Mouse (Mus musculus) midbrain, postnatal 0 days (tissue): ENCODE data around the gene Pga5. TPM values are rescaled to one million over a fixed set of nuclear protein-coding genes. Genes with fewer than 3 reads are reported as not detected.

ENCODE experiments used
- ATAC-seq: fragments of 200-750 bp; cut with Nextera tagmentation; 2 replicates; pipeline ENCODE4 v1.8.0; 2017; ENCODE audit warnings: moderate number of reproducible peaks, mild to moderate bottlenecking, moderate TSS enrichment, moderate library complexity; ENCODE audit not compliant: low FRiP score
- DNase-seq: peaks from one replicate; pipeline ENCODE4 v3.0.0-alpha.2; 2015; ENCODE audit warnings: low spot score
- H3K27ac ChIP-seq: fragments of 300-500 bp; sonication (generic); 2 replicates; pipeline ENCODE4 v1.5.1; 2014; ENCODE audit warnings: low read depth, mild to moderate bottlenecking, low read length, mixed read lengths
- H3K27me3 ChIP-seq: fragments of 300-500 bp; sonication (generic); 2 replicates; pipeline ENCODE4 v1.6.1; 2014; ENCODE audit warnings: low read length, control low read depth, mixed read lengths; ENCODE audit not compliant: insufficient read depth
- H3K36me3 ChIP-seq: fragments of 300-500 bp; sonication (generic); 2 replicates; pipeline ENCODE4 v1.6.1; 2014; ENCODE audit warnings: low read length, control low read depth, mixed read lengths; ENCODE audit not compliant: insufficient read depth
- H3K4me1 ChIP-seq: fragments of 300-500 bp; sonication (generic); 2 replicates; pipeline ENCODE4 v1.6.1; 2014; ENCODE audit warnings: mild to moderate bottlenecking, control low read depth, antibody characterized with exemption, low read length, mixed read lengths; ENCODE audit not compliant: insufficient read depth
- H3K4me2 ChIP-seq: fragments of 300-500 bp; sonication (generic); 2 replicates; pipeline ENCODE4 v1.6.1; 2014; ENCODE audit warnings: low read depth, mild to moderate bottlenecking, low read length, mixed read lengths; ENCODE audit not compliant: poor library complexity, severe bottlenecking
- H3K4me3 ChIP-seq: fragments of 300-500 bp; sonication (generic); 2 replicates; pipeline ENCODE4 v1.5.1; 2014; ENCODE audit warnings: low read depth, mild to moderate bottlenecking, low read length, moderate library complexity
- H3K9ac ChIP-seq: fragments of 300-500 bp; sonication (generic); replicated peaks from 2 replicates; pipeline ENCODE4 v1.6.1; 2014; ENCODE audit warnings: mild to moderate bottlenecking, low read length, moderate library complexity, mixed read lengths; ENCODE audit not compliant: poor library complexity, severe bottlenecking
- H3K9me3 ChIP-seq: fragments of 300-500 bp; sonication (generic); 2 replicates; pipeline ENCODE4 v1.6.1; 2016; ENCODE audit warnings: low read length, control low read depth
- CTCF ChIP-seq: IDR thresholded peaks from 2 replicates; pipeline ENCODE4 v1.5.1; 2016; ENCODE audit warnings: antibody characterized with exemption, mild to moderate bottlenecking
- WGBS: fragments of 180-500 bp; shearing (Covaris S2); extraction: QIAGEN DNeasy Blood & Tissue Kit; methylation state at CpG from one replicate; pipeline ENCODE4 v1.1.7; 2014; 5-methylcytosine and 5-hydroxymethylcytosine counted together
- polyA plus RNA-seq: library from polyadenylated mRNA; unstranded; fragments of >200 nt; fragmentation: Nextera tagmentation; extraction: Ambion mirVana; gene quantifications from 2 replicates; pipeline ENCODE4 v1.2.1, GENCODE M21; 2015
- total RNA-seq: library from RNA; depleted of rRNA; stranded (reverse); fragments of >200 nt; gene quantifications from 2 replicates; pipeline ENCODE4 v1.2.3, GENCODE M21; 2014

The Pga5 gene
- total and polyA plus RNA-seq, 2 experiments from 2014 or later, result not detected

GRCm38 (mm10) chr19:10661373-10661772 lies 16.5 kb downstream of the Pga5 start:
- no peak overlapping the region for H3K4me2 ChIP-seq
- H3K4me1 ChIP-seq, result no peaks in the 10 kb centered on the region
- ATAC-seq, result no peak
- H3K27ac ChIP-seq, result no peak overlapping the region
- no peak overlapping the region for H3K4me3 ChIP-seq
- H3K27me3 ChIP-seq, result no peaks in the 10 kb centered on the region
- H3K36me3 ChIP-seq, result no peaks in the 10 kb centered on the region
- H3K9me3 ChIP-seq, result no peaks in the 10 kb centered on the region
- DNase-seq, result no peak
- no peak overlapping the region for H3K9ac ChIP-seq
- no peak for TF ChIP-seq CTCF
- 71% methylated on average over 5 of the region's 5 CpGs for WGBS

DNA sequence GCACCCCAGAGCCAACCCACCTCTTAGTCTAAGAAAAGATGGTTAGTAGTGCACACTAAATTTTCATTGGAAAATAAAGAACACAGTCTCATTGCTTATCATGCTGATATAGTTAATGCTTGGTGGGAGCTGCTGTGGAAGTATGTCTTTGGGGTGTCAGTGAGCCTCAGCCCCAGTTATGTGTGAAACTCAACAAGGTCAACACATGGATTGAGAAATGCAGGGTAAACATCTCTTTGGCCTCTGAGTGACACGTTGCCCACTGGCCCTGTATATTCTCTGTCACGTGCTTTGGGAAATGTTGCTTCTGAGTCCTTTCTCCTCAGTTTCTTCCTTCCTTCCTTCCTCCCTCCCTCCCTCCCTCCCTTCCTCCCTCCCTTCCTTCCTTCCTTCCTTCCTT lies 19.5 kb downstream of the Pga5 start:
- H3K4me1 ChIP-seq, result no peaks in the 10 kb centered on the region
- no peak overlapping the region for H3K4me3 ChIP-seq
- no peak for TF ChIP-seq CTCF
- H3K9ac ChIP-seq, result no peak overlapping the region
- ATAC-seq (no peak), DNase-seq (no peak)
- H3K27ac ChIP-seq, result no peak overlapping the region
- H3K36me3 ChIP-seq, result no peaks in the 10 kb centered on the region
- no peaks in the 10 kb centered on the region for H3K27me3 ChIP-seq
- H3K9me3 ChIP-seq, result no peaks in the 10 kb centered on the region
- 82% methylated on average over 2 of the region's 2 CpGs for WGBS
- H3K4me2 ChIP-seq, result no peak overlapping the region

GRCm38 (mm10) chr19:10657742-10658141 lies 20.1 kb downstream of the Pga5 start:
- WGBS, result 85% methylated on average over 5 of the region's 5 CpGs

DNA sequence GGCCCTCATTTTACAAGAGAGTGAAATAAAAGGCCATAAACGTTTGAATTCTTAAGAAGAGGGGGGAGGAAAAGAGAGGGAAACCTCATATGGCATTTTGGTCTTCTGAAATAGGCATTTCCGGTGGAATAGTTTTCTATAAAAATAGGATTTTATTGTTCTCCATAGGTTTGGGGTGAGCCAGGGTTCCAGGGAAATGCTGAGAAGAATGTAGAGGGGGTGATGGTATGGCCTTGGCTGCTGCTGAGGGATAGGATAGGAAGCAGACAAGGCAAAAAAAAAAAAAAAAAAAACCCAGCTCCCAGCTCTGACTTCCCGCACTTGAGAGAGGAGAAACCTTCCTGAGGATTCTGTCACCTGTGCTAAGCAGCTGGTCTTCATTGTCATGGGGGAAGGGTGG lies 21.8 kb downstream of the Pga5 start:
- ATAC-seq (no peak), DNase-seq (no peak)
- Histone ChIP-seq H3K9me3 (no peaks in the 10 kb centered on the region), H3K4me3 (no peak overlapping the region), H3K4me2 (no peak overlapping the region), H3K27ac (no peak overlapping the region), H3K4me1 (no peaks in the 10 kb centered on the region), H3K36me3 (no peaks in the 10 kb centered on the region), H3K9ac (no peak overlapping the region), H3K27me3 (no peaks in the 10 kb centered on the region)
- WGBS, result 62% methylated on average over 3 of the region's 3 CpGs
- no peak for TF ChIP-seq CTCF

More at GRCm38 (mm10) chr19:10657742-10658141, 20.1 kb downstream of the Pga5 start:
- no peak for TF ChIP-seq CTCF
- Histone ChIP-seq H3K9ac (no peak overlapping the region), H3K9me3 (no peaks in the 10 kb centered on the region), H3K4me2 (no peak overlapping the region), H3K27ac (no peak overlapping the region), H3K27me3 (no peaks in the 10 kb centered on the region), H3K4me1 (no peaks in the 10 kb centered on the region), H3K4me3 (no peak overlapping the region), H3K36me3 (no peaks in the 10 kb centered on the region)
- no peak for DNase-seq
- no peak for ATAC-seq

DNA sequence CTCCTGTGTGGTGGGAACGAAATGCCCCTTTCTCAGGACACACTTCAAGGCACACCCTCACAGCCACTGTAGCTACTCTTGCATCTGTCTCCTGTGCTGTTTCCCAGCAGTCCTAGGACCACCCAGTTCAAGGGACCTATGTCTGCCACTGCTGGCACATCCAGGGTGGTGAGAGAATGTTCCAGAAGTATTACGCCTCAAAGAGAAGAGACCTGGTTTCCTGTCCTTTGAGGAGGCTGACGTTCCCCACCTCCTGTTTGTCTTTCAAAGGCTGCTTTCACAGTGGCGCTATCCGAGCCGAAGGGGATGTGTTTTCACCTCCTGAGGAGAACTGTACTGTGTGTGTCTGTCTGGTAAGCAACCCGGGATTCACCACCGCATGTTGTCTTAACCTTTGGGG lies 29.7 kb downstream of the Pga5 start:
- H3K4me3 ChIP-seq, result no peak overlapping the region
- TF ChIP-seq CTCF, result no peak
- ATAC-seq, result no peak
- H3K36me3 ChIP-seq, result no peaks in the 10 kb centered on the region
- WGBS, result 73% methylated on average over 8 of the region's 8 CpGs
- no peaks in the 10 kb centered on the region for H3K4me1 ChIP-seq
- H3K9me3 ChIP-seq, result no peaks in the 10 kb centered on the region
- no peak overlapping the region for H3K9ac ChIP-seq
- no peak overlapping the region for H3K27ac ChIP-seq
- H3K27me3 ChIP-seq, result no peaks in the 10 kb centered on the region
- no peak overlapping the region for H3K4me2 ChIP-seq
- DNase-seq, result no peak

GRCm38 (mm10) chr19:10645616-10646015 lies 32.3 kb downstream of the Pga5 start:
- H3K9me3 ChIP-seq, result no peaks in the 10 kb centered on the region
- no peak overlapping the region for H3K27ac ChIP-seq
- ATAC-seq, result no peak
- no peak overlapping the region for H3K9ac ChIP-seq
- TF ChIP-seq CTCF, result no peak
- no peak overlapping the region for H3K4me2 ChIP-seq
- H3K27me3 ChIP-seq, result no peaks in the 10 kb centered on the region
- no peak for DNase-seq
- no peaks in the 10 kb centered on the region for H3K36me3 ChIP-seq
- H3K4me3 ChIP-seq, result no peak overlapping the region
- WGBS, result 98% methylated on average over 2 of the region's 2 CpGs
- H3K4me1 ChIP-seq, result no peaks in the 10 kb centered on the region
